Mouse (Mus musculus): ENCODE results near the gene Ddx41.

DNA sequence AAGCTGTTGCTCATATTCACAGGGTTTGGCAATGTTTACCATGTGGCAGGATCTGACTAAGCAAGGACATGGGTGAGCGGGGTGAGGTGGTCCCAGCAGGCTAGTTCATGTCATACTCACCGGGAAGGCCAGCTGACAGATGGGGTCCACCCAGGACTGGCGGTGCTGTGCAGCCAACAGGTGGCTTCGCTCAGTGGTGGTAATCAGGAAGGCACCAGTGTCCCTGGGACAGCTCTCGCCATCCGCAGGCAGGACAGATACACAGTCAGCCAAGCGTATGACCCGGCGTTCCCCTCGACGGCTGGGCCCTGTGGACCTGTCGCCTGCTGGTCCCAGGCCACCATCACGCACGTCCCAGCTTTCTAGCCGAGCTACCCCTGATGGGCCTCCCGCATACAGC, 9.2 kb downstream of the Ddx41 start:
- TF ChIP-seq CTCF (IDR thresholded peaks at IDR 0.05; ENCODE audit: low read depth), result no peak
- no peak for TF ChIP-seq EP300 (optimal IDR thresholded peaks at IDR 0.05)

All from stomach, postnatal 0 days (tissue).